Mouse (Mus musculus) forebrain, embryonic 12.5 days (tissue): Measurements from ENCODE around the gene Gm13695. TPM values are rescaled to one million over a fixed set of nuclear protein-coding genes. Genes with fewer than 3 reads are reported as not detected.
"Not testable (repeated sequence)": the region's sequence is repeated elsewhere in the genome, so short reads cannot be mapped to it uniquely, and the experiment has no call there.

ENCODE experiments used
- ATAC-seq: fragments of 200-750 bp; cut with Nextera tagmentation; 2 replicates; pipeline ENCODE4 v1.8.0; 2017; ENCODE audit warnings: moderate TSS enrichment; ENCODE audit not compliant: low FRiP score
- H3K27ac ChIP-seq: fragments of 300-500 bp; sonication (generic); 2 replicates; pipeline ENCODE4 v1.5.1; 2016; ENCODE audit warnings: mild to moderate bottlenecking
- H3K27me3 ChIP-seq: fragments of 300-500 bp; sonication (generic); 2 replicates; pipeline ENCODE4 v1.6.1; 2016; ENCODE audit warnings: mild to moderate bottlenecking
- H3K36me3 ChIP-seq: fragments of 300-500 bp; sonication (generic); replicated peaks from 2 replicates; pipeline ENCODE4 v1.6.1; 2016; ENCODE audit warnings: mild to moderate bottlenecking
- H3K4me1 ChIP-seq: fragments of 300-500 bp; sonication (generic); 2 replicates; pipeline ENCODE4 v1.6.1; 2016
- H3K4me2 ChIP-seq: fragments of 300-500 bp; sonication (generic); 2 replicates; pipeline ENCODE4 v1.6.1; 2016; ENCODE audit warnings: mild to moderate bottlenecking, moderate library complexity
- H3K4me3 ChIP-seq: fragments of 300-500 bp; sonication (generic); replicated peaks from 2 replicates; pipeline ENCODE4 v1.5.1; 2016; ENCODE audit warnings: mild to moderate bottlenecking
- H3K9ac ChIP-seq: fragments of 300-500 bp; sonication (generic); 2 replicates; pipeline ENCODE4 v1.6.1; 2016; ENCODE audit warnings: mild to moderate bottlenecking
- H3K9me3 ChIP-seq: fragments of 300-500 bp; sonication (generic); 2 replicates; pipeline ENCODE4 v1.6.1; 2016
- WGBS: fragments of 180-500 bp; shearing (Covaris S2); methylation state at CpG from one replicate; pipeline ENCODE4 v1.1.7; 2016; 5-methylcytosine and 5-hydroxymethylcytosine counted together
- polyA plus RNA-seq: library from polyadenylated mRNA; unstranded; fragments of >200 nt; fragmentation: Nextera tagmentation; extraction: Ambion mirVana; gene quantifications from 2 replicates; pipeline ENCODE4 v1.2.1, GENCODE M21; 2016

The Gm13695 gene
- polyA plus RNA-seq, result not detected in 2 replicates

DNA sequence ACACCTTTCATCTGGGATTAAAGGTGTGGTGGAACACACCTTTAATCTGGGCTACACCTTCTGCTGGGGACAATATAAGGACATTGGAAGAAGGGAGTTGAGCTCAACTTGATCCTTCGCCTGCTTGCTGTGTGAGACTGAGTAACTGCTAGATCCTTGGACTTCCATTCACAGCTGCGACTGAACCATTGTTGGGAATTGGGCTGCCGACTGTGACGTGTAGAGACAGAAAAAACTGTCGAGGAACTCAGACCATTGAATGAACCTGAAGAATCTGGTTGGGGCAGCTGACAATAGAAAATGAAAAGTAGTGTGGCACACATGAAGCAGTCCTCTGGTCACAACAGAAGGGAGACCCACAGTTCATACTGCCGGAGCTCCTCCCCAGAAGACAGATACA, at the start of gene Gm13695:
Gene Gm13695 (plus strand): TSS at position 301 of the 400 bp plus-strand sequence.
- H3K4me1 ChIP-seq, ATAC-seq, H3K4me3 ChIP-seq, H3K4me2 ChIP-seq, H3K9me3 ChIP-seq, H3K27ac ChIP-seq, H3K27me3 ChIP-seq, H3K36me3 ChIP-seq, H3K9ac ChIP-seq: not testable (repeated sequence)
- no CpG with 5 or more reads among the region's 6 CpGs for WGBS

DNA sequence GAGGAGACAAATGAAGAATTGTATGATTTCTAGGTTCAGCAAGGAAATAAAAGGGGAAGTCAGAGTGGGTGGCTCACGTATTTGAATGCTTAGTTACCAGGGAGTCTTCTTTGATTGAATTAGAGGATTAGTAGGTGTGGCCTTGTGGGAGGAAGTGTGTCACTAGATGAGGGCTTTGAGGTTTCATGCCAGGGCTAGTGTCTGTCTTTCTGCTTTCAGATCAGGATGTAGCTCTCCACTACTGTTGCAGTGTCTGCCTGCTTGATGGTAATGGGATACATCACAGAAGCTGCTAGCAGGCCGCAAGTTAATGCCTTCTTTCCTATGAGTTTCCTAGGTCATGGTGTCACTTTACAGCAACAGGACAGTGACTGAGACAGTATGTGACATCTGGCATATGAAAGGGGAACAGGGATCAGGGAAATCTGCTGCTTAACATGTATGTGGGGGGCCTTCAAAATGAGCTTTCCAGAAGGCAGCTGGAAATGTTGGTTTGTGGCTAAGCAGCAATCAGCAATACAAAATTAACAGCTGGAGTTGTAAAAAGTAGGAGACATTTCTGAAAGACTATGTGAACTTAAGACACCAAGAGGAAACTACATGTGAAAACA, 37.5 kb upstream of the Gm13695 start:
- Histone ChIP-seq H3K9me3 (no peaks in the 10 kb centered on the region), H3K4me2 (no peak overlapping the region), H3K27me3 (no peaks in the 10 kb centered on the region), H3K4me3 (no peak overlapping the region), H3K9ac (no peak overlapping the region), H3K36me3 (no peaks in the 10 kb centered on the region), H3K4me1 (no peaks in the 10 kb centered on the region), H3K27ac (no peak overlapping the region)
- 63% methylated on average over 2 of the region's 2 CpGs for WGBS
- ATAC-seq, result no peak

DNA sequence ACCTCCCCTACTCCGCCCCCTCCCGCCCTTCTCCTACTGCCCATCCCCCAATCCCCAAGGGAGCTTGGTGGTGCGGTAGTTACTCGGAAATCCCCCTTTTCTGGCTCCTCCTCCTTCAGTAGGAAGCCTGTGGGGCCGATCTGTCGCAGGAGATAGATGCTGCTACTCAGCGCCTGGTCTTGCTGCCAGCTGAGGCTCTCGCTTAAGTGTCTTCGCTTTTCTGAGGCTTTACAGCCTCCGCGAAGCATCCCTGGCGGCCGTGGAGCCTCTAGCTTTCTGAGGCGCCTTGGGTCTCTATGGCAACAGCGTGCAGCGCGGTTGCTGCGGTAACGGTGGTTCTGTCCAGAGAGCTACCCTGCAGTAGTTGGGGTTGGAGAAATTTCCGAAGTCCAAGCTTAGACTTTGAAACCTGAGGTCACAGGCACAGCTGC, 26.2 kb upstream of the Gm13695 start, which contains the start of gene Zswim2:
Gene Zswim2 (minus strand): TSS at position 298 of the 431 bp plus-strand sequence.
- Histone ChIP-seq H3K9me3 (no peaks in the 10 kb centered on the region), H3K4me2 (peak within 1 kb of the TSS; percentile 51), H3K27me3 (no peaks in the 10 kb centered on the region), H3K9ac (no peak within 1 kb of the TSS), H3K27ac (peak within 1 kb of the TSS; percentile 5; the same call in 1 of the 2 replicates), H3K4me1 (peaks cover 4% of the 10 kb centered on the region; the same call in 1 of the 2 replicates), H3K4me3 (peak within 1 kb of the TSS; percentile 35), H3K36me3 (no peaks in the 10 kb centered on the region)
- peak; percentile 98 for ATAC-seq
- under 1% methylated on average over 20 of the region's 20 CpGs for WGBS

DNA sequence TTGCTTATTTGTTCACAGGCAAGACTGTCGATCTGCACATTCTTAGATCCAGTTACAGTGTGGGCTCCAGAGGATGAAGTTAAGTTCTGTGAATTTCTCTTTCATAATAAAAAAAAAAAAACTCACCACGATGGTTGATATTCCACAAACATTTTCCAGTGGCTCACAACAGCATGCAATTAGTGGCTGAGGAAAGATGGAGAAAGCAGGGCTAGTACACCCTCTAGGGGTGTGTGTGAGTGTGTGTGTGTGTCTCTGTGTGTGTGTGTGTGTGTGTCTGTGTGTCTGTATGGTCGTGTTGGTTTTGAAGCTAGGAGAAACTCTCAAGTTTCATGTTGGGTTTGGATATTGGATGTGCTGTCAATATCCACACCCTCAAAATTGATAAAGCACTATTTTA, 25.7 kb upstream of the Gm13695 start:
- WGBS, result 45% methylated on average over 3 of the region's 3 CpGs
- Histone ChIP-seq H3K36me3 (no peaks in the 10 kb centered on the region), H3K4me1 (peaks cover 4% of the 10 kb centered on the region; the same call in 1 of the 2 replicates), H3K27me3 (no peaks in the 10 kb centered on the region), H3K4me3 (peak overlapping the region; percentile 35), H3K4me2 (peak overlapping the region; percentile 51), H3K9ac (no peak overlapping the region), H3K9me3 (no peaks in the 10 kb centered on the region), H3K27ac (no peak overlapping the region)
- ATAC-seq, result peak; percentile 53; the same call in 1 of the 2 replicates

DNA sequence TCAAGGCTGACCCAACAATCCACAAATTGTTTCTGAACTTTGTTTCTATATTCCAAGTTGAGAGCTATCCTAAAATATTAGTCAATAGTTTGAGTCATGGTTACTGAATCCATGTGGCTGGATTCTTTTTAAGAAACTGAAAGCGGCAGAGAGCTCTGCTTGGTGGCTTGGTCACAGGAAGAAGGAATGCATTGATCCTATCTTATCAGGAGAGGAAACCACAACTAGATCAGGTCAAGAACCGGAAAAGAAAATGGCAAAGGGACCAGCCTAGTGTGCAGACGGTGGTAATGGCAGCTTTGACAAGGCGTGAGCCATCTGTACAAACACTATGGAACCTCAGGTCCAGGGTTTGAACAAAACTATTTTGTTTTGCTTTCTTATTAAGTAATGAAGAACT, 25.3 kb upstream of the Gm13695 start:
- Histone ChIP-seq H3K27me3 (no peaks in the 10 kb centered on the region), H3K9ac (no peak overlapping the region), H3K4me3 (no peak overlapping the region), H3K27ac (no peak overlapping the region), H3K36me3 (no peaks in the 10 kb centered on the region), H3K9me3 (no peaks in the 10 kb centered on the region), H3K4me2 (no peak overlapping the region), H3K4me1 (peaks cover 4% of the 10 kb centered on the region; the same call in 1 of the 2 replicates)
- 81% methylated on average over 4 of the region's 4 CpGs for WGBS
- ATAC-seq, result no peak

DNA sequence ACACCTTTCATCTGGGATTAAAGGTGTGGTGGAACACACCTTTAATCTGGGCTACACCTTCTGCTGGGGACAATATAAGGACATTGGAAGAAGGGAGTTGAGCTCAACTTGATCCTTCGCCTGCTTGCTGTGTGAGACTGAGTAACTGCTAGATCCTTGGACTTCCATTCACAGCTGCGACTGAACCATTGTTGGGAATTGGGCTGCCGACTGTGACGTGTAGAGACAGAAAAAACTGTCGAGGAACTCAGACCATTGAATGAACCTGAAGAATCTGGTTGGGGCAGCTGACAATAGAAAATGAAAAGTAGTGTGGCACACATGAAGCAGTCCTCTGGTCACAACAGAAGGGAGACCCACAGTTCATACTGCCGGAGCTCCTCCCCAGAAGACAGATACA, 11.7 kb upstream of the Gm13695 start, which contains the start of gene Gm13698:
Gene Gm13698 (plus strand): TSS at position 301 of the 400 bp plus-strand sequence.
- no CpG with 5 or more reads among the region's 6 CpGs for WGBS
- H3K36me3 ChIP-seq, result not testable (repeated sequence)

DNA sequence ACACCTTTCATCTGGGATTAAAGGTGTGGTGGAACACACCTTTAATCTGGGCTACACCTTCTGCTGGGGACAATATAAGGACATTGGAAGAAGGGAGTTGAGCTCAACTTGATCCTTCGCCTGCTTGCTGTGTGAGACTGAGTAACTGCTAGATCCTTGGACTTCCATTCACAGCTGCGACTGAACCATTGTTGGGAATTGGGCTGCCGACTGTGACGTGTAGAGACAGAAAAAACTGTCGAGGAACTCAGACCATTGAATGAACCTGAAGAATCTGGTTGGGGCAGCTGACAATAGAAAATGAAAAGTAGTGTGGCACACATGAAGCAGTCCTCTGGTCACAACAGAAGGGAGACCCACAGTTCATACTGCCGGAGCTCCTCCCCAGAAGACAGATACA, 5.9 kb upstream of the Gm13695 start, which contains the start of gene Gm13693:
Gene Gm13693 (plus strand): TSS at position 301 of the 400 bp plus-strand sequence.
- not testable (repeated sequence) for H3K27me3 ChIP-seq, H3K4me3 ChIP-seq, H3K36me3 ChIP-seq, H3K9me3 ChIP-seq, ATAC-seq, H3K9ac ChIP-seq, H3K4me2 ChIP-seq, H3K27ac ChIP-seq, H3K4me1 ChIP-seq
- no CpG with 5 or more reads among the region's 6 CpGs for WGBS

More for the DNA sequence above, 11.7 kb upstream of the Gm13695 start, which contains the start of gene Gm13698:
- not testable (repeated sequence) for H3K27ac ChIP-seq, H3K27me3 ChIP-seq, H3K9ac ChIP-seq, H3K4me1 ChIP-seq, H3K4me3 ChIP-seq, ATAC-seq, H3K4me2 ChIP-seq, H3K9me3 ChIP-seq

DNA sequence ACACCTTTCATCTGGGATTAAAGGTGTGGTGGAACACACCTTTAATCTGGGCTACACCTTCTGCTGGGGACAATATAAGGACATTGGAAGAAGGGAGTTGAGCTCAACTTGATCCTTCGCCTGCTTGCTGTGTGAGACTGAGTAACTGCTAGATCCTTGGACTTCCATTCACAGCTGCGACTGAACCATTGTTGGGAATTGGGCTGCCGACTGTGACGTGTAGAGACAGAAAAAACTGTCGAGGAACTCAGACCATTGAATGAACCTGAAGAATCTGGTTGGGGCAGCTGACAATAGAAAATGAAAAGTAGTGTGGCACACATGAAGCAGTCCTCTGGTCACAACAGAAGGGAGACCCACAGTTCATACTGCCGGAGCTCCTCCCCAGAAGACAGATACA, 5.7 kb downstream of the Gm13695 start, which contains the start of gene Gm13696:
Gene Gm13696 (plus strand): TSS at position 301 of the 400 bp plus-strand sequence.
- H3K4me2 ChIP-seq, H3K9ac ChIP-seq, H3K27ac ChIP-seq, H3K36me3 ChIP-seq, H3K9me3 ChIP-seq, ATAC-seq, H3K27me3 ChIP-seq, H3K4me3 ChIP-seq, H3K4me1 ChIP-seq: not testable (repeated sequence)
- WGBS, result no CpG with 5 or more reads among the region's 6 CpGs

DNA sequence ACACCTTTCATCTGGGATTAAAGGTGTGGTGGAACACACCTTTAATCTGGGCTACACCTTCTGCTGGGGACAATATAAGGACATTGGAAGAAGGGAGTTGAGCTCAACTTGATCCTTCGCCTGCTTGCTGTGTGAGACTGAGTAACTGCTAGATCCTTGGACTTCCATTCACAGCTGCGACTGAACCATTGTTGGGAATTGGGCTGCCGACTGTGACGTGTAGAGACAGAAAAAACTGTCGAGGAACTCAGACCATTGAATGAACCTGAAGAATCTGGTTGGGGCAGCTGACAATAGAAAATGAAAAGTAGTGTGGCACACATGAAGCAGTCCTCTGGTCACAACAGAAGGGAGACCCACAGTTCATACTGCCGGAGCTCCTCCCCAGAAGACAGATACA, 11.5 kb downstream of the Gm13695 start, which contains the start of gene Gm13694:
Gene Gm13694 (plus strand): TSS at position 301 of the 400 bp plus-strand sequence.
- not testable (repeated sequence) for H3K9me3 ChIP-seq, H3K27me3 ChIP-seq, H3K27ac ChIP-seq, H3K9ac ChIP-seq, ATAC-seq, H3K4me3 ChIP-seq, H3K36me3 ChIP-seq, H3K4me2 ChIP-seq, H3K4me1 ChIP-seq
- no CpG with 5 or more reads among the region's 6 CpGs for WGBS

DNA sequence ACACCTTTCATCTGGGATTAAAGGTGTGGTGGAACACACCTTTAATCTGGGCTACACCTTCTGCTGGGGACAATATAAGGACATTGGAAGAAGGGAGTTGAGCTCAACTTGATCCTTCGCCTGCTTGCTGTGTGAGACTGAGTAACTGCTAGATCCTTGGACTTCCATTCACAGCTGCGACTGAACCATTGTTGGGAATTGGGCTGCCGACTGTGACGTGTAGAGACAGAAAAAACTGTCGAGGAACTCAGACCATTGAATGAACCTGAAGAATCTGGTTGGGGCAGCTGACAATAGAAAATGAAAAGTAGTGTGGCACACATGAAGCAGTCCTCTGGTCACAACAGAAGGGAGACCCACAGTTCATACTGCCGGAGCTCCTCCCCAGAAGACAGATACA, 17.3 kb downstream of the Gm13695 start, which contains the start of gene Gm13697:
Gene Gm13697 (plus strand): TSS at position 301 of the 400 bp plus-strand sequence.
- not testable (repeated sequence) for H3K27ac ChIP-seq, ATAC-seq, H3K4me2 ChIP-seq, H3K4me3 ChIP-seq, H3K36me3 ChIP-seq, H3K4me1 ChIP-seq, H3K9ac ChIP-seq, H3K9me3 ChIP-seq, H3K27me3 ChIP-seq
- no CpG with 5 or more reads among the region's 6 CpGs for WGBS

DNA sequence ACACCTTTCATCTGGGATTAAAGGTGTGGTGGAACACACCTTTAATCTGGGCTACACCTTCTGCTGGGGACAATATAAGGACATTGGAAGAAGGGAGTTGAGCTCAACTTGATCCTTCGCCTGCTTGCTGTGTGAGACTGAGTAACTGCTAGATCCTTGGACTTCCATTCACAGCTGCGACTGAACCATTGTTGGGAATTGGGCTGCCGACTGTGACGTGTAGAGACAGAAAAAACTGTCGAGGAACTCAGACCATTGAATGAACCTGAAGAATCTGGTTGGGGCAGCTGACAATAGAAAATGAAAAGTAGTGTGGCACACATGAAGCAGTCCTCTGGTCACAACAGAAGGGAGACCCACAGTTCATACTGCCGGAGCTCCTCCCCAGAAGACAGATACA, 23.1 kb downstream of the Gm13695 start, which contains the start of gene Gm13691:
Gene Gm13691 (plus strand): TSS at position 301 of the 400 bp plus-strand sequence.
- not testable (repeated sequence) for H3K4me2 ChIP-seq, ATAC-seq, H3K4me1 ChIP-seq, H3K9ac ChIP-seq, H3K27me3 ChIP-seq, H3K4me3 ChIP-seq, H3K9me3 ChIP-seq, H3K36me3 ChIP-seq, H3K27ac ChIP-seq
- WGBS, result no CpG with 5 or more reads among the region's 6 CpGs

DNA sequence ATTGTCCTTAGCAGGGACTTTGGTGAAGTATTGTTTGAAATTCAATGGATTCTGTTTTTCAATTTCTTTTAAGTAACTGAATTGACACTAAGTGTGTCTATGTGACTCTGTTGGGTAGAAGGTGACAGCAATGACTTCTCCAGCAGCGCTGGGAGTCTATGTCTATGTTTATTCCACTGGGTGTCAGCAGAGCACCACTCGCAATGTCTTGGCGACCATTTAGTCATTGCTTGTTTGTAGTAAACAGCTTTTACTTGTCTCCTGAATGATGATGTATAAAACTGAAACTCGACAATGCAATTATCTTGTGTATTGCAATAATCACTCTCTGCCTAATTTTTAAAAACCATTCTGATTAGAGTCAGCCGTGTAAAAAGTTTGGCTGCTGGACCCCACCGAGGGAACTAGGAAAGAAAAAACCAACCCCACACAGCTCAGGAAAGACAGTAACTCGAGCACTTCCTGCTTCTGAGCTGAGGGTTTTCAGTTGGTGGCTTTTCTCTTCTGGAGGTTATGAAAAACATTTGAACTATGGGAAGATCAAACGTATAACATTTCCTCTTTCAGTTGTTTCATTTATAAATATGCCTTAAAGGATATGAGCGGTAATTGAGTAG, 26.6 kb downstream of the Gm13695 start:
- H3K4me1 ChIP-seq, H3K27me3 ChIP-seq, H3K4me2 ChIP-seq, H3K9me3 ChIP-seq, ATAC-seq, H3K36me3 ChIP-seq, H3K27ac ChIP-seq, H3K4me3 ChIP-seq, H3K9ac ChIP-seq: not testable (repeated sequence)
- WGBS, result 75% methylated on average over 8 of the region's 9 CpGs
